Mouse (Mus musculus): ENCODE measurements around the gene Bmt2.

Gene Bmt2

GRCm38 (mm10) chr6:13614568-13614967 is 63.2 kb downstream of the Bmt2 start:
- DNase-seq = no peak

GRCm38 (mm10) chr6:13613671-13614070 is 64.1 kb downstream of the Bmt2 start:
- no peak for DNase-seq

GRCm38 (mm10) chr6:13610869-13611268 is 66.9 kb downstream of the Bmt2 start:
- no peak for DNase-seq

GRCm38 (mm10) chr6:13609353-13610140 is 68.2 kb downstream of the Bmt2 start:
- DNase-seq = no peak

DNA sequence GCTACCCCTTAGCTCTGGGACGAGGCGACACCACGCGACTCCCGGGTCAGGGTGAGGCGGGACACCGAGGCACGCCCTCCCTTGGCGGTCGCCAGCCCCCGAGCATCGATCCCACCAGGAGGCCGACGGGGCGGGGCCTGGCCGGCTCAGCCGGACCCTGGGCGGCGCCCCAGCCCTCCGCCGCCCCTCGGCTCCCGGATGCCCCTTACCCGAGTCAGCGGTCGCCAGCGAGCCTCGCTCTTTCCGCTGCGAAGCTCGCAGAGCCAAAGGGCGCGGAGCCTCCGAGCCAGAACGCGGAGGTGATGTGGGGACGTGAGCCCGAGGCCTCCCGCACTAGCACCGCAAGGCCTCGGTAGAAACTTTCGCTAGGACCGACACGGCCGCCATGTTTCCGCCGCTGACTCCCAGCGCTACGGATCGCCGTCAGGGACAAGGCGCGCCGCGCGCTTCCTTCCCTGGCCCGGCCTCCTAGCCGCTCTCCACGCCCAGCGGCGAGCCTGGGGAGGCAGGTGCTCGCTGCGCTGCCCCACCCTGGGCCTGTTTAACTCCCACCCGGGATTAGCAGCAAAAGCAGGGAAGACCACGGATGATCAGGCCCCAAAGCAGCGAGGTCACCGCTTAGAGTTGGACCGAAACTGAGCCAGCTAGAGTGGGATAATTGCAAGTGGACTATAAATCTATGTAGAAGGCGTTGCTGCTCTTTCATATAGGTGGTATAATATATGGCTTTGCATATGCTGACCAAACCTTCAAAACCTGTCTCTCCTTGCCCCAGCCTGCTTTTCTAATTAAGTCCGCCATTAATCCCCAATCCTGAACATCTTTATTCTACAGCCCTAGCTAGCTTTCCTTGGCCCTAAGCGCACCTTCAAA is 69.9 kb downstream of the Bmt2 start, which contains the start of gene Tmem168:
Tmem168 (minus strand) TSS at position 480 of the 873 bp plus-strand sequence.
- DNase-seq = peak; percentile 77 to 82

- no peak for DNase-seq
Measured at GRCm38 (mm10) chr6:13606921-13607620, 70.7 kb downstream of the Bmt2 start.

- DNase-seq = no peak
Measured at GRCm38 (mm10) chr6:13606394-13606793, 71.4 kb downstream of the Bmt2 start.

GRCm38 (mm10) chr6:13603134-13603533 is 74.6 kb downstream of the Bmt2 start:
- DNase-seq = no peak

DNA sequence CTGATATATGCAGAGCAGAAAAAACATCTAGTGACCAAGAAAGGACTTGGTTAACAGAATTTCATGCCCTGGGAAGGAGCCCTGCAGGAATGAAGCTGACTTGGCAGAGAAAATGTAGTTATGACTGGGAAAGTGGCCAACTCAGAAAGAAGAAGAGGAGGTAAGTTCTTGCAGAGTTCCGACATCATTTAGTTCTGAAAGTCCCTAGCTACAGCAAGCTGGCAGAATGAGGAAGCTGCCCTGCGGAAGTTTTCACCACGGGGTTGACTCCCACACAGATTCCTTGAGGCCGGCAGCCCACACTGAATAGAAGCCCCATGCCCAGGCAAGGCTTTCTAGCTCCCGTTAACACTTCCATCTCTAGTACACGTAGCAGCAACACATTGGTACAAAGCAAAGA is 76.2 kb downstream of the Bmt2 start:
- peak in 1 of 2 experiments; percentile 11 for DNase-seq

- no peak for DNase-seq
Measured at GRCm38 (mm10) chr6:13598239-13598923, 79.4 kb downstream of the Bmt2 start.

GRCm38 (mm10) chr6:13592729-13593345 is 84.9 kb downstream of the Bmt2 start:
- no peak for DNase-seq

DNA sequence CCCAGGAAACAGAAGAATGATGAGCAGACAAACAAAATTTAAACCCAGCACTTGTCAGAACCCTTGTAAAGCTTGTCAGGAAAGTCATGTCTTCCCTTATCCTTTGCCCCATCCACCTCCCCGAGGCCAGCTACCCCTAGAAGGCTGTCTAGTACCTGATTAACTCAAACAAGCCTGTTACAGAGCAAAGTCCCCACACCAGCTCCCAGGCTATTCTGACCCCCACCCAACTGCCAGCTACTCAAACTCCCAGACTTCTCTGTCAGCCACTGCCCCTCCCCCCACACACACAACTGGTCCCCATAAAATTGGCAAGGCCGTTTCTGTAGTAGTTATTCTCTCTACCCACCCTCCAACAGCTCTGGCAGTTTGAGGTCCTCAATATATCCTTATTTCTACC is 91.2 kb downstream of the Bmt2 start:
- DNase-seq = no peak

- no peak for DNase-seq
Measured at GRCm38 (mm10) chr6:13586154-13586553, 91.6 kb downstream of the Bmt2 start.

- no peak for DNase-seq
Measured at GRCm38 (mm10) chr6:13584788-13585187, 93.0 kb downstream of the Bmt2 start.

GRCm38 (mm10) chr6:13582075-13582474 is 95.7 kb downstream of the Bmt2 start:
- no peak for DNase-seq

All from thymus, adult 18-20 months (tissue).